Mouse (Mus musculus) limb, embryonic 12.5 days (tissue): Measurements from ENCODE around the gene Tcf12. TPM values are rescaled to one million over a fixed set of nuclear protein-coding genes. Genes with fewer than 3 reads are reported as not detected.

Experiments used
- ATAC-seq: fragments of 200-750 bp; cut with Nextera tagmentation; 2 replicates; pipeline ENCODE4 v1.8.0; 2017; ENCODE audit warnings: low read depth, moderate TSS enrichment; ENCODE audit not compliant: insufficient number of reproducible peaks, insufficient read depth, low FRiP score, low TSS enrichment
- H3K27ac ChIP-seq: fragments of 300-500 bp; sonication (generic); 2 replicates; pipeline ENCODE4 v1.5.1; 2016; ENCODE audit warnings: mild to moderate bottlenecking, moderate library complexity
- H3K27me3 ChIP-seq: fragments of 300-500 bp; sonication (generic); 2 replicates; pipeline ENCODE4 v1.6.1; 2016; ENCODE audit warnings: mild to moderate bottlenecking, moderate library complexity
- H3K36me3 ChIP-seq: fragments of 300-500 bp; sonication (generic); 2 replicates; pipeline ENCODE4 v1.6.1; 2016; ENCODE audit warnings: mild to moderate bottlenecking, moderate library complexity
- H3K4me1 ChIP-seq: fragments of 300-500 bp; sonication (generic); replicated peaks from 2 replicates; pipeline ENCODE4 v1.6.1; 2016
- H3K4me2 ChIP-seq: fragments of 300-500 bp; sonication (generic); 2 replicates; pipeline ENCODE4 v1.6.1; 2016; ENCODE audit warnings: mild to moderate bottlenecking, moderate library complexity
- H3K4me3 ChIP-seq: fragments of 300-500 bp; sonication (generic); replicated peaks from 2 replicates; pipeline ENCODE4 v1.5.1; 2016; ENCODE audit warnings: mild to moderate bottlenecking
- H3K9ac ChIP-seq: fragments of 300-500 bp; sonication (generic); replicated peaks from 2 replicates; pipeline ENCODE4 v1.6.1; 2016; ENCODE audit warnings: mild to moderate bottlenecking, moderate library complexity
- H3K9me3 ChIP-seq: fragments of 300-500 bp; sonication (generic); 2 replicates; pipeline ENCODE4 v1.6.1; 2016; ENCODE audit warnings: mild to moderate bottlenecking, moderate library complexity
- WGBS: fragments of 180-500 bp; shearing (Covaris S2); methylation state at CpG from one replicate; pipeline ENCODE4 v1.1.7; 2016; 5-methylcytosine and 5-hydroxymethylcytosine counted together
- polyA plus RNA-seq: library from polyadenylated mRNA; unstranded; fragments of >200 nt; fragmentation: Nextera tagmentation; extraction: Ambion mirVana; gene quantifications from 2 replicates; pipeline ENCODE4 v1.2.1, GENCODE M21; 2016

Gene Tcf12
- polyA plus RNA-seq, 1 experiment from 2014 or later = 142 TPM

DNA sequence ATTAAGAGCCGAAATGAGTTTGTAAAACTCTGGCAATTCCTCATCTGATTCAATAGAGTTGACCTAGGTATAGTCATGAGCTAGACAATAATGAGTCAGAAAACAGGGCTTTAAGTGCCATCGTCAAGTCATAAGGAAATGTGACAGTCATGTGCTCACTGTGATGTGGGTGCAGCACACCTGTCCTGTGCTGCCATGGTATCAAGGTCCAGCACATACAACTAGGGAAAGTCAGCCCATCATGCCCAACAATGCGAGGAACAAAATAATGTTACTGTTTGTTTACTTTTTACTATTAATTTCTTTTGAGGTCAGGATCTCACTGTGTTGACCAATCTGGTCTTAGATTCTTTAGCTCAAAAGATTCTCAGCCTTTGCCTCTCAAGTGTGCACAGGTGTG lies 130.6 kb downstream of the Tcf12 start:
- Histone ChIP-seq H3K36me3 (no peaks in the 10 kb centered on the region), H3K4me3 (no peak overlapping the region), H3K9ac (no peak overlapping the region), H3K27me3 (no peaks in the 10 kb centered on the region), H3K9me3 (no peaks in the 10 kb centered on the region), H3K4me1 (peaks cover 12% of the 10 kb centered on the region), H3K4me2 (no peak overlapping the region), H3K27ac (no peak overlapping the region)
- no peak for ATAC-seq
- WGBS = 95% methylated on average over 3 of the region's 3 CpGs

DNA sequence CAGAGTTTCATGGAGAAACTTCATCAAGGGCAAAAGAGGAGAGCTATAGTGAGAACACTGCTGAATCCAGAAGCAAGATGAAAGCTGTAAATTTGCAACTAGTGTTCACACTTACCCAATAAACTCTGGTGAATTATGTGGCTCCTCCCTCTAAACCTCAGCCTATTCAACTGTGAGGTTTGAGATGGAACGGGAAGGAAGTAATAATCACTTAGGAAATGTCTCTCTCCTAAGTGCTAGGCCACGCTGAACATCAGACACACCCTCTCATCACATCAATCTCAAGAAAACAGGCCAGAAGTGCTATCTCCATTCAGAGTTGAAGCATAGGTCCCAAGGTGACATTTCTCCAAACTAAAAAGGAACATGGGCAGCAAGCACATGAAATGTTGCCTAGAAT lies 131.1 kb downstream of the Tcf12 start:
- no peaks in the 10 kb centered on the region for H3K9me3 ChIP-seq
- H3K36me3 ChIP-seq = no peaks in the 10 kb centered on the region
- no peaks in the 10 kb centered on the region for H3K27me3 ChIP-seq
- no peak overlapping the region for H3K4me3 ChIP-seq
- peaks cover 13% of the 10 kb centered on the region for H3K4me1 ChIP-seq
- WGBS = 29% methylated on average over 2 of the region's 2 CpGs
- no peak for ATAC-seq
- H3K4me2 ChIP-seq = no peak overlapping the region
- H3K9ac ChIP-seq = no peak overlapping the region
- H3K27ac ChIP-seq = no peak overlapping the region

DNA sequence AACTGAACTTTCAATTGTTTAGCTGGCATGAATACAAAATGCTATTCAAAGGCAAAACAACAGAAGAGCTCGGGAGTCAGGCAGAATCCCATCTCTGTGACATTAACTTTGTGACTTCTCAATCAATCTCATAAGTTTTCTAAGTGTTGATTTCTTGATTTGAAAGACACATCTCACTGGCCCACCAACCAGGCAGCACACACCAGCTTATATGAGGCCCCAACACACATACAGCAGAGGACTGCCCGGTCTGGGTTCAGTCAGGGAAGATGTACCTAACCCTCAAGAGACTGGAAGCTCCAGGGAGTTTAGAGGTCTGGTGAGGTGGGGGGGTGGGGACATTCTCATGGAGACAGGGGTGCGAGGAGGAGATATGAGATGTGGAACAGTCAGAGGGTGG lies 132.8 kb downstream of the Tcf12 start:
- no peak for ATAC-seq
- H3K4me1 ChIP-seq = peaks cover 18% of the 10 kb centered on the region
- no peak overlapping the region for H3K27ac ChIP-seq

DNA sequence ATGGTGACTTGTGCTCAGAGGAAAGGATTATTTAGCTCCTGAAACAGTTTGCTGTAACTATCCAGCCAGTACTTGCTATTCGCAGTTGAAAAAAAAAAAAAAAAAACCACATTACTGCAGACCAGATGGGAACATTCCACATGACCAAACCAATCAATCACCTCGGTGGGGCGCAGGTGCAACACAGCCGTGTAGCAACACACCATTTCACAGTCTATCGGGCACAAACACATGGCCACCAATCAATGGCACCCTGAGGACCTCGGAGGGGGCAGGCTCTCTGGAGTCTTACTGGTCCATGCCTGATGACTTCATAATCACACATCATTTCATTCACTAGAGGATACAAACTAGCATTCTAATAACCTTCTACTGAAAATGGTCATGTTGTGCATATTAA lies 135.6 kb downstream of the Tcf12 start:
- no peaks in the 10 kb centered on the region for H3K36me3 ChIP-seq
- H3K27ac ChIP-seq = no peak overlapping the region
- H3K4me3 ChIP-seq = no peak overlapping the region
- ATAC-seq = peak; percentile 75; the same call in 1 of the 2 replicates
- H3K4me1 ChIP-seq = peaks cover 16% of the 10 kb centered on the region
- no peaks in the 10 kb centered on the region for H3K27me3 ChIP-seq
- H3K9ac ChIP-seq = no peak overlapping the region
- H3K4me2 ChIP-seq = 0 out of 2 replicates have a peak overlapping the region, but pooled peaks have one; percentile 1
- H3K9me3 ChIP-seq = no peaks in the 10 kb centered on the region
- WGBS = 21% methylated on average over 6 of the region's 6 CpGs

More for the DNA sequence above, 132.8 kb downstream of the Tcf12 start:
- Histone ChIP-seq H3K4me3 (no peak overlapping the region), H3K9me3 (no peaks in the 10 kb centered on the region), H3K9ac (no peak overlapping the region), H3K27me3 (no peaks in the 10 kb centered on the region), H3K4me2 (no peak overlapping the region), H3K36me3 (no peaks in the 10 kb centered on the region)
- 79% methylated on average over 3 of the region's 3 CpGs for WGBS

DNA sequence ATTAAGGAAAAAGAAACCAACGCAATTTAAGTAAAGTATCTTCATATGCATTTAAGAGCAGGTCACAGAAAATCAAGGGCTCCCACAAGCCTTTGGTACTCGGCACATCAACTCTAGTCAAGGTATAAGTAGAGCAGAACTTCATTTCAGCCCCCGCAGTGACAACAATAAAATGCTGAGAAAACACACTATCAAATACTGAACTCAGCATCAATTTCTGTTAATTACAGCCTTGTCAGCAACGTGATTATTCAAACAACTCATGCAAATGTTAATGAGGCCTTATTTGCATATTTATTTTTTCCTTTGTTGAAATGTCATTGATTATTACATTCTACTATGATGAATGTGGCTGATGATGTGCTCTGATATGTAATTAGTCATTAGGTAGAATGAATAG lies 136.5 kb downstream of the Tcf12 start:
- no peak for ATAC-seq
- Histone ChIP-seq H3K27me3 (no peaks in the 10 kb centered on the region), H3K4me2 (no peak overlapping the region), H3K4me3 (no peak overlapping the region), H3K9me3 (no peaks in the 10 kb centered on the region), H3K9ac (no peak overlapping the region), H3K27ac (no peak overlapping the region), H3K36me3 (no peaks in the 10 kb centered on the region), H3K4me1 (peaks cover 16% of the 10 kb centered on the region)
- 57% methylated on average over 4 of the region's 4 CpGs for WGBS

DNA sequence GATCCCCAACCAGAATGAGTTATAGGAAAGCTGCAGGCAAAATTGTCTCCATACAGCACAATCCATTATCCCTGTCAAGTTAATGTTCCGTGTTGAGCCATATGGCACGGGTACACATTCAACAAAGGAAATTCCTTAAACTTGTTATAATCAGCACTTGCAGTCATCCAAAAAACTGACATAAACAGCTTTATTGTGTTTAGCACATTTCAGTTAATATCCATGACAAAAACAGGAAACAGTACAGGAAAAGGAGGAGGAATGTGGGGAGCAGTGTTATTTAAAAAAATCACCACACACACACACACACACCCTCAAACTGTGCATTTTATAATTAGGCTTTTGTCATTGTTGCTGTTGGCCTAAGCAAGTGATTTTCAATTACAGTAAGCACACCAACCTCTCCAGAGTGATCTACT lies 137.1 kb downstream of the Tcf12 start:
- no peaks in the 10 kb centered on the region for H3K9me3 ChIP-seq
- peaks cover 16% of the 10 kb centered on the region for H3K4me1 ChIP-seq
- H3K27ac ChIP-seq = peak overlapping the region; percentile 53; the same call in 1 of the 2 replicates
- no peak overlapping the region for H3K9ac ChIP-seq
- no peak for ATAC-seq
- no peak overlapping the region for H3K4me2 ChIP-seq
- no peaks in the 10 kb centered on the region for H3K27me3 ChIP-seq
- WGBS = 3% methylated on average over 2 of the region's 2 CpGs
- no peak overlapping the region for H3K4me3 ChIP-seq
- H3K36me3 ChIP-seq = no peaks in the 10 kb centered on the region

DNA sequence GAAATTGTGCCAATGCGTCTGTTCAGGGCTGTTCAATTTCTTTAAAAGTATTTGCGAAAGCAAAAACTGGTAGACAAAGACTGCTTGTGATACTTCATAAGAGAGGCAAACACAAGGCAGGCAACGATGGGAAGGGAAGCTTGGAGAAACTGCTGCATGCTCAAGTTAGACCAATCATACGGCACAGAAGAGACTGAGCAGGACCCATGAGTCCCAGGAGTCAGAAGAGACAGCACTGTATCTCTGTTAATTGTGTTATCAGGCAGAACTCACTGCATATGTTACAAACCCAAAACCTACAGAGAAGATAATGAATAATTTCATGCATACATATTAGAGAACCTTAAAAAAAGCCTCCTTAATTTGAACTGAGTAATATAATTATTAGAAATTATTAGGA lies 147.6 kb downstream of the Tcf12 start:
- H3K27ac ChIP-seq = no peak overlapping the region
- WGBS = 86% methylated on average over 4 of the region's 4 CpGs
- H3K4me3 ChIP-seq = no peak overlapping the region
- ATAC-seq = no peak
- H3K9me3 ChIP-seq = no peaks in the 10 kb centered on the region
- no peaks in the 10 kb centered on the region for H3K36me3 ChIP-seq
- no peak overlapping the region for H3K4me2 ChIP-seq
- H3K27me3 ChIP-seq = no peaks in the 10 kb centered on the region
- 0 out of 2 replicates have a peak, but pooled peaks cover 3% of the 10 kb centered on the region for H3K4me1 ChIP-seq
- H3K9ac ChIP-seq = no peak overlapping the region

DNA sequence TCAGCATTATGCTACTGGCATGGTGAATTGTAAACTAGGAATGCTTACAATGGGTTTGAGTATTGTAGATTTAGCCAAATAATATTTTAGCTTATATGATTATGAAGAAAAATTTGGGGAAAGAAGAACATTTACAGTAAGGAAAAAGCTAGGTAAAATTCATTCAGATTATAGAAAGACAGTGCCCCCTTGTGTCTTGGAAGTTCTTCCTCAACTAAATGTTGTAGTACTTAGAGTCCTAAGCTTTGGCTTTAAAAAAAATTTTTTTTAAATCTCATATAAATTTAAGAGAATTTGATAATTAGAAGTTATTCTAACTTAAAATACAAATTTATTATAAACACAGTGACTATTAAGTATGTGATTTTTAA lies 151.7 kb downstream of the Tcf12 start:
- no peak for ATAC-seq
- no peaks in the 10 kb centered on the region for H3K9me3 ChIP-seq
- H3K4me1 ChIP-seq = 0 out of 2 replicates have a peak, but pooled peaks cover 3% of the 10 kb centered on the region
- H3K36me3 ChIP-seq = 0 out of 2 replicates have a peak, but pooled peaks cover 5% of the 10 kb centered on the region
- H3K4me3 ChIP-seq = no peak overlapping the region
- H3K4me2 ChIP-seq = no peak overlapping the region
- peak overlapping the region; percentile 35; the same call in 1 of the 2 replicates for H3K27ac ChIP-seq
- no peak overlapping the region for H3K9ac ChIP-seq
- no peaks in the 10 kb centered on the region for H3K27me3 ChIP-seq

DNA sequence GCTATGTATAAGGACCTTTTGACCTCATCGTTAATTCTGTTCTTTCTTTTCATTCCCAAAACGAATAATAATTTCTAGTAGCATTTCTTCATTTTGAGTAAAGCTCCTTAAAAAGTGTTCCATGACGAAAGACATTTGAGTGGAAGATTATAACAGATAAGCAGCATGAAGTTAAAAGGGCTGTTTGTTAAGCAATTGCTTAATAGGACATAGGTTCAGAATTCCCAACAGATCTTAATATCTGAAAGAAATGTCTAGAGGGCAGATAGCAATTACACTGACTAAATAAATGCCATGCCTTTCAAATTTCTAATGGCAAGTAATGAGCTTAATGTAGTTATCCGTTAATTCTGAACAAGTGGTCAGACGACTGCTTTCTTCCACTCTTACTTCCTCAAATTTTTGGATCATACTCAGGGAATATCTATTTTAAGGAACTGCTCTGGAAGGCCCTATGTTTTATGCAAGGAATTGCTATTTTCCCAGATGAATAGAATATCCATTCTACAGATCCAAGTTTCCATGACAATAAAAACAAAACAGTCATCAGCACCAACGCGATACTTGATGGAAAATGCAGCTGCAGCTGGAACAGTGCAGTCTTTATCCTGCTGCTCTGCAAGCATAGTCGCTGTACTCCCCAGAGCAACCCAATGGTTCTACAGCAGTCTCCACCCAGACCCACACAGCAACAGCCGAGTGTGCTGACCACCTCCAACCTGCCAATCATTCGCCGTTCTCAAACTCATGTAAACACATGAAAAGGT lies 152.2 kb downstream of the Tcf12 start:
- Histone ChIP-seq H3K4me3 (no peak overlapping the region), H3K9me3 (no peaks in the 10 kb centered on the region), H3K4me1 (0 out of 2 replicates have a peak, but pooled peaks cover 3% of the 10 kb centered on the region), H3K36me3 (0 out of 2 replicates have a peak, but pooled peaks cover 5% of the 10 kb centered on the region), H3K27ac (peak overlapping the region; percentile 35; the same call in 1 of the 2 replicates), H3K27me3 (no peaks in the 10 kb centered on the region), H3K4me2 (no peak overlapping the region), H3K9ac (no peak overlapping the region)
- 73% methylated on average over 11 of the region's 11 CpGs for WGBS
- ATAC-seq = no peak

DNA sequence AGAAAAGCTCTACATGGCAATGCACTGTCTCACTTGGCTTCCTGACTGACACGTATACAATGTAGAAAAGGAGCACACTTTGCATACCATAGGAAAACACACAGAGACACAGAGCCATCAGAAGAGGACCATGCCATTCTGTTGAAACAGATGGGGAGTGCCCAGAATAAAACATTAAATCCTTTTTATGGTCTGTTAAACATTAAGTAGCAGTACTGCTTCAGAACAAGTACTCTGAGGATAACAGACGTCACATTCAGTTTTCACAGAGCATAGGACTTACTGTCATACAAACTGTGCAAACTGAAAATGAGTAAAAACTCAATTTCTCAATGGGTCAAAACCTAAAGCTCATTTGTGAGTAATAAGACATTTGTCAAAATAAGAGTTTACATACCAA lies 158.5 kb downstream of the Tcf12 start:
- H3K9me3 ChIP-seq = no peaks in the 10 kb centered on the region
- ATAC-seq = no peak
- no peak overlapping the region for H3K4me3 ChIP-seq
- H3K27me3 ChIP-seq = no peaks in the 10 kb centered on the region
- H3K9ac ChIP-seq = no peak overlapping the region
- H3K27ac ChIP-seq = no peak overlapping the region
- 86% methylated on average over 2 of the region's 2 CpGs for WGBS
- 0 out of 2 replicates have a peak, but pooled peaks cover 5% of the 10 kb centered on the region for H3K36me3 ChIP-seq
- no peak overlapping the region for H3K4me2 ChIP-seq
- H3K4me1 ChIP-seq = no peaks in the 10 kb centered on the region

DNA sequence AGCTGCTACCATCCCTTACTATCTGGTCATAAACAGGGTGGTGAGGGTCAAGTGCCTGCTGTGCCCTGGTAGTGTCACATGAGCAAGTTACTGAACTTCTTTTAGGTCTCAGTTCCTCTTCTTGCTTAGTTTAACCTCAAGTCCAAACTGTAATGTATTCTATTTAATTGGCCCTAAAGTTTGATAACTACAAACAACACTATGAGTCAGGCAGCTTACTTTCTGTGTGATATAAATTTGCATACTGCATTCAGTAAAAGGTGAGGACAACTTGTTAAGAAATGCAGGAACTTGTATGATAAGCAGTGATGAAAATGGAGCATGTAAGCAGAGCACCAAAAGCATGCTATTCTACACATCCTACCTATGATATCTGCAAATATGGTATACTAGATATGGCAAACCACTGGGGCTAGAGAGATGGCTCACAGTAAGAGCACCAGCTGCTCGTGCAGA lies 159.0 kb downstream of the Tcf12 start:
- Histone ChIP-seq H3K4me1 (no peaks in the 10 kb centered on the region), H3K4me2 (no peak overlapping the region), H3K9me3 (no peaks in the 10 kb centered on the region), H3K27ac (no peak overlapping the region), H3K9ac (no peak overlapping the region), H3K4me3 (no peak overlapping the region), H3K27me3 (no peaks in the 10 kb centered on the region), H3K36me3 (0 out of 2 replicates have a peak, but pooled peaks cover 5% of the 10 kb centered on the region)
- WGBS = 84% methylated on average over 1 of the region's 1 CpGs
- ATAC-seq = no peak
